Mouse (Mus musculus): ENCODE data around the gene Spsb2. TPM values are rescaled to one million over a fixed set of nuclear protein-coding genes. Genes with fewer than 3 reads are reported as not detected.
"Not testable (repeated sequence)": the region's sequence is repeated elsewhere in the genome, so short reads cannot be mapped to it uniquely, and the experiment has no call there.

Gene Spsb2
- polyA plus RNA-seq, 1 experiment from 2014 or later = 12.7 TPM

- not testable (repeated sequence) for H3K27ac ChIP-seq; H3K27me3 ChIP-seq; H3K4me3 ChIP-seq; H3K9ac ChIP-seq; H3K4me2 ChIP-seq; ATAC-seq (ENCODE audit: borderline replicate concordance, extremely low read depth, low FRiP score, low TSS enrichment); H3K9me3 ChIP-seq; H3K36me3 ChIP-seq
- H3K4me1 ChIP-seq = peaks cover 18% of the 10 kb centered on the region
- WGBS = 92% methylated on average over 4 of the region's 4 CpGs
These were observed 4.8 kb upstream of the Spsb2 start for GRCm38 (mm10) chr6:124803691-124804090.

GRCm38 (mm10) chr6:124804341-124804740, 4.1 kb upstream of the Spsb2 start:
- Histone ChIP-seq H3K27ac (no peak overlapping the region), H3K4me2 (no peak overlapping the region), H3K9me3 (no peaks in the 10 kb centered on the region), H3K9ac (no peak overlapping the region), H3K4me1 (peaks cover 18% of the 10 kb centered on the region), H3K4me3 (no peak overlapping the region), H3K27me3 (no peaks in the 10 kb centered on the region), H3K36me3 (no peaks in the 10 kb centered on the region)
- 80% methylated on average over 3 of the region's 3 CpGs for WGBS
- ATAC-seq (ENCODE audit: borderline replicate concordance, extremely low read depth, low FRiP score, low TSS enrichment) = no peak

GRCm38 (mm10) chr6:124805341-124806321, 2.8 kb upstream of the Spsb2 start:
- Histone ChIP-seq H3K4me3 (peak overlapping the region; percentile 53), H3K27me3 (no peaks in the 10 kb centered on the region), H3K4me1 (peaks cover 28% of the 10 kb centered on the region), H3K27ac (peak overlapping the region; percentile 95), H3K36me3 (0 out of 2 replicates have a peak, but pooled peaks cover 4% of the 10 kb centered on the region), H3K9ac (peak overlapping the region; percentile 53), H3K9me3 (no peaks in the 10 kb centered on the region), H3K4me2 (peak overlapping the region; percentile 85)
- WGBS = 1% methylated on average over 34 of the region's 34 CpGs
- peak; percentile 83 for ATAC-seq (ENCODE audit: borderline replicate concordance, extremely low read depth, low FRiP score, low TSS enrichment)

GRCm38 (mm10) chr6:124806446-124807140, 1.9 kb upstream of the Spsb2 start:
- ATAC-seq (ENCODE audit: borderline replicate concordance, extremely low read depth, low FRiP score, low TSS enrichment) = no peak
- Histone ChIP-seq H3K4me2 (peak overlapping the region; percentile 85), H3K4me3 (peak overlapping the region; percentile 53), H3K27me3 (no peaks in the 10 kb centered on the region), H3K27ac (peak overlapping the region; percentile 95), H3K36me3 (peaks cover 8% of the 10 kb centered on the region), H3K9ac (no peak overlapping the region), H3K4me1 (peaks cover 29% of the 10 kb centered on the region), H3K9me3 (no peaks in the 10 kb centered on the region)
- 76% methylated on average over 7 of the region's 7 CpGs for WGBS

- Histone ChIP-seq H3K27ac (no peak overlapping the region), H3K4me3 (no peak overlapping the region), H3K4me2 (no peak overlapping the region), H3K9me3 (no peaks in the 10 kb centered on the region), H3K4me1 (peaks cover 36% of the 10 kb centered on the region), H3K27me3 (no peaks in the 10 kb centered on the region), H3K9ac (no peak overlapping the region), H3K36me3 (peaks cover 15% of the 10 kb centered on the region)
- ATAC-seq (ENCODE audit: borderline replicate concordance, extremely low read depth, low FRiP score, low TSS enrichment) = no peak
- 70% methylated on average over 4 of the region's 4 CpGs for WGBS
These were observed 1.1 kb upstream of the Spsb2 start for GRCm38 (mm10) chr6:124807366-124807765.

- peaks cover 42% of the 10 kb centered on the region for H3K4me1 ChIP-seq
- H3K27ac ChIP-seq = peak overlapping the region; percentile 93
- peak overlapping the region; percentile 53 for H3K4me3 ChIP-seq
- no peaks in the 10 kb centered on the region for H3K27me3 ChIP-seq
- 60% methylated on average over 6 of the region's 6 CpGs for WGBS
- no peaks in the 10 kb centered on the region for H3K9me3 ChIP-seq
- peak overlapping the region; percentile 86 for H3K4me2 ChIP-seq
- no peak for ATAC-seq (ENCODE audit: borderline replicate concordance, extremely low read depth, low FRiP score, low TSS enrichment)
- H3K36me3 ChIP-seq = peaks cover 15% of the 10 kb centered on the region
- no peak overlapping the region for H3K9ac ChIP-seq
These were observed 489 bp upstream of the Spsb2 start for GRCm38 (mm10) chr6:124807986-124808357.

- ATAC-seq (ENCODE audit: borderline replicate concordance, extremely low read depth, low FRiP score, low TSS enrichment) = peak; percentile 19; the same call in 1 of the 2 replicates
- peak overlapping the region; percentile 53 for H3K4me3 ChIP-seq
- no peaks in the 10 kb centered on the region for H3K27me3 ChIP-seq
- H3K36me3 ChIP-seq = peaks cover 15% of the 10 kb centered on the region
- peak overlapping the region; percentile 93 for H3K27ac ChIP-seq
- WGBS = 0% methylated on average over 35 of the region's 35 CpGs
- H3K4me2 ChIP-seq = peak overlapping the region; percentile 86
- H3K9me3 ChIP-seq = no peaks in the 10 kb centered on the region
- peak overlapping the region; percentile 60 for H3K9ac ChIP-seq
- H3K4me1 ChIP-seq = peaks cover 44% of the 10 kb centered on the region
These were observed 752 bp downstream of the Spsb2 start for GRCm38 (mm10) chr6:124809052-124809774.

- peak overlapping the region; percentile 60 for H3K9ac ChIP-seq
- H3K36me3 ChIP-seq = peaks cover 15% of the 10 kb centered on the region
- H3K27me3 ChIP-seq = no peaks in the 10 kb centered on the region
- peaks cover 52% of the 10 kb centered on the region for H3K4me1 ChIP-seq
- no peaks in the 10 kb centered on the region for H3K9me3 ChIP-seq
- peak overlapping the region; percentile 93 for H3K27ac ChIP-seq
- peak overlapping the region; percentile 53 for H3K4me3 ChIP-seq
- WGBS = 41% methylated on average over 14 of the region's 14 CpGs
- H3K4me2 ChIP-seq = peak overlapping the region; percentile 86
- ATAC-seq (ENCODE audit: borderline replicate concordance, extremely low read depth, low FRiP score, low TSS enrichment) = no peak; the same call in 1 of the 2 replicates
These were observed 1.5 kb downstream of the Spsb2 start for GRCm38 (mm10) chr6:124809775-124810538.

- peak overlapping the region; percentile 86; the same call in 1 of the 2 replicates for H3K4me2 ChIP-seq
- H3K27me3 ChIP-seq; H3K4me3 ChIP-seq; H3K27ac ChIP-seq; H3K9me3 ChIP-seq; ATAC-seq (ENCODE audit: borderline replicate concordance, extremely low read depth, low FRiP score, low TSS enrichment); H3K9ac ChIP-seq: not testable (repeated sequence)
- peaks cover 50% of the 10 kb centered on the region for H3K4me1 ChIP-seq
- WGBS = 79% methylated on average over 11 of the region's 11 CpGs
- peaks cover 19% of the 10 kb centered on the region for H3K36me3 ChIP-seq
These were observed 2.3 kb downstream of the Spsb2 start for GRCm38 (mm10) chr6:124810566-124811402.

- no peak overlapping the region for H3K4me2 ChIP-seq
- no peak overlapping the region for H3K9ac ChIP-seq
- no peak overlapping the region for H3K4me3 ChIP-seq
- no peak overlapping the region for H3K27ac ChIP-seq
- no peaks in the 10 kb centered on the region for H3K9me3 ChIP-seq
- peaks cover 20% of the 10 kb centered on the region for H3K36me3 ChIP-seq
- peaks cover 44% of the 10 kb centered on the region for H3K4me1 ChIP-seq
- no peaks in the 10 kb centered on the region for H3K27me3 ChIP-seq
- 64% methylated on average over 4 of the region's 4 CpGs for WGBS
- no peak for ATAC-seq (ENCODE audit: borderline replicate concordance, extremely low read depth, low FRiP score, low TSS enrichment)
These were observed 2.9 kb downstream of the Spsb2 start for GRCm38 (mm10) chr6:124811403-124811665.

All from lung, embryonic 15.5 days (tissue).